Mouse (Mus musculus): ENCODE data around the gene 5031410I06Rik. TPM values are rescaled to one million over a fixed set of nuclear protein-coding genes. Genes with fewer than 3 reads are reported as not detected.

Gene 5031410I06Rik
- 0.91 TPM for polyA plus RNA-seq (2014; fragmentation: Illumina TruSeq; extraction: RNeasy Lipid Tissue Mini Kit (QIAGEN cat#74804))

GRCm38 (mm10) chr5:26105262-26105661, at the start of gene 5031410I06Rik:
5031410I06Rik (minus strand) TSS chr5:26105362.

GRCm38 (mm10) chr5:26121321-26121720, 16.2 kb upstream of the 5031410I06Rik start, which contains the start of gene Gm10220:
Gm10220 (minus strand) TSS chr5:26121421.

GRCm38 (mm10) chr5:26089191-26089590, 16.0 kb downstream of the 5031410I06Rik start, which contains the start of gene Gm10471:
Gm10471 (minus strand) TSS chr5:26089291.

GRCm38 (mm10) chr5:26058481-26058880, 46.7 kb downstream of the 5031410I06Rik start, which contains the start of gene Gm7347:
Gm7347 (minus strand) TSS chr5:26058581.

Other genes starting within 250 kb of the 5031410I06Rik start
- 1.7 TPM for gene Gm21663, start 163.0 kb downstream of the 5031410I06Rik start, polyA plus RNA-seq (2014; fragmentation: Illumina TruSeq; extraction: RNeasy Lipid Tissue Mini Kit (QIAGEN cat#74804))
- 3.0 TPM for gene Gm21671, start 150.9 kb downstream of the 5031410I06Rik start, polyA plus RNA-seq (2014; fragmentation: Illumina TruSeq; extraction: RNeasy Lipid Tissue Mini Kit (QIAGEN cat#74804))
- gene Gm21680, start 132.7 kb downstream of the 5031410I06Rik start, polyA plus RNA-seq (2014; fragmentation: Illumina TruSeq; extraction: RNeasy Lipid Tissue Mini Kit (QIAGEN cat#74804)): not detected
- gene Gm21698, start 116.7 kb downstream of the 5031410I06Rik start, polyA plus RNA-seq (2014; fragmentation: Illumina TruSeq; extraction: RNeasy Lipid Tissue Mini Kit (QIAGEN cat#74804)): 3.8 TPM
- gene Gm1979, start 100.6 kb downstream of the 5031410I06Rik start, polyA plus RNA-seq (2014; fragmentation: Illumina TruSeq; extraction: RNeasy Lipid Tissue Mini Kit (QIAGEN cat#74804)): 1.3 TPM
- gene Gm5862, start 82.4 kb downstream of the 5031410I06Rik start, polyA plus RNA-seq (2014; fragmentation: Illumina TruSeq; extraction: RNeasy Lipid Tissue Mini Kit (QIAGEN cat#74804)): 0.40 TPM
- gene Speer4a, start 65.8 kb downstream of the 5031410I06Rik start, polyA plus RNA-seq (2014; fragmentation: Illumina TruSeq; extraction: RNeasy Lipid Tissue Mini Kit (QIAGEN cat#74804)): 4.7 TPM
- gene Gm7347, start 46.8 kb downstream of the 5031410I06Rik start, polyA plus RNA-seq (2014; fragmentation: Illumina TruSeq; extraction: RNeasy Lipid Tissue Mini Kit (QIAGEN cat#74804)): 0.77 TPM
- 0.31 TPM for gene Gm10471, start 16.1 kb downstream of the 5031410I06Rik start, polyA plus RNA-seq (2014; fragmentation: Illumina TruSeq; extraction: RNeasy Lipid Tissue Mini Kit (QIAGEN cat#74804))
- gene Gm10220, start 16.1 kb upstream of the 5031410I06Rik start, polyA plus RNA-seq (2014; fragmentation: Illumina TruSeq; extraction: RNeasy Lipid Tissue Mini Kit (QIAGEN cat#74804)): 0.97 TPM
- gene Gm7361, start 152.3 kb upstream of the 5031410I06Rik start, polyA plus RNA-seq (2014; fragmentation: Illumina TruSeq; extraction: RNeasy Lipid Tissue Mini Kit (QIAGEN cat#74804)): 6.3 TPM